Mouse (Mus musculus) kidney, adult 2 months (tissue): Measurements from ENCODE around the gene Pi4ka. TPM values are rescaled to one million over a fixed set of nuclear protein-coding genes. Genes with fewer than 3 reads are reported as not detected.
A peak's percentile ranks its signal among the peaks of the same experiment; 100 is the strongest.

Experiments used
- DNase-seq: peaks from one replicate; pipeline ENCODE4 v3.0.0; 2021
- H3K27ac ChIP-seq: fragments of 200-500 bp; 2 replicates; pipeline ENCODE4 v1.5.1; 2012; ENCODE audit warnings: low read depth, low read length, control low read depth, inconsistent platforms; ENCODE audit not compliant: insufficient read depth
- H3K27me3 ChIP-seq: fragments of 200-500 bp; replicated peaks from 2 replicates; pipeline ENCODE4 v1.6.1; 2012; ENCODE audit warnings: mild to moderate bottlenecking, moderate library complexity, low read length, inconsistent platforms; ENCODE audit not compliant: control insufficient read depth, insufficient read depth
- H3K36me3 ChIP-seq: fragments of 200-500 bp; 2 replicates; pipeline ENCODE4 v1.6.1; 2012; ENCODE audit warnings: mild to moderate bottlenecking, moderate library complexity, low read length, inconsistent platforms; ENCODE audit not compliant: control insufficient read depth, insufficient read depth
- H3K4me1 ChIP-seq: fragments of 200-500 bp; 2 replicates; pipeline ENCODE4 v1.6.1; 2011; ENCODE audit warnings: low read length; ENCODE audit not compliant: control insufficient read depth, insufficient read depth
- H3K4me3 ChIP-seq: fragments of 200-500 bp; 2 replicates; pipeline ENCODE4 v1.5.1; 2011; ENCODE audit warnings: mild to moderate bottlenecking, low read depth, low read length, control low read depth; ENCODE audit not compliant: insufficient read depth
- CTCF ChIP-seq: fragments of 200-500 bp; conservative IDR thresholded peaks from 2 replicates; pipeline ENCODE4 v1.5.1; 2011; ENCODE audit warnings: low read depth, mild to moderate bottlenecking, control low read depth, low read length, moderate library complexity, mixed read lengths; ENCODE audit not compliant: insufficient read depth, insufficient read length
- POLR2A ChIP-seq: fragments of 200-500 bp; IDR thresholded peaks from one replicate; pipeline ENCODE4 v1.6.1; 2011; ENCODE audit warnings: low read depth, low read length, control low read depth
- WGBS: fragments of 180-500 bp; shearing (Covaris S2); methylation state at CpG from one replicate; pipeline ENCODE4 v1.1.7; 2018; 5-methylcytosine and 5-hydroxymethylcytosine counted together
- polyA plus RNA-seq: library from polyadenylated mRNA; depleted of rRNA; stranded (reverse); fragments of >200 nt; gene quantifications from 2 replicates; pipeline ENCODE4 v1.2.3, GENCODE M21; 2012

Pi4ka gene
- polyA plus RNA-seq, 1 experiment: 124 TPM

- TF ChIP-seq POLR2A (no peak), CTCF (peak; percentile 91)
- WGBS: 1% methylated on average over 62 of the region's 62 CpGs
- H3K4me3 ChIP-seq: peak overlapping the region; percentile 61
- no peaks in the 10 kb centered on the region for H3K4me1 ChIP-seq
- H3K27me3 ChIP-seq: no peaks in the 10 kb centered on the region
- DNase-seq: peak; percentile 96
- H3K27ac ChIP-seq: peak overlapping the region; percentile 26; the same call in 1 of the 2 replicates
- H3K36me3 ChIP-seq: no peaks in the 10 kb centered on the region; the same call in 1 of the 2 replicates
These were observed 129.7 kb downstream of the Pi4ka start for GRCm38 (mm10) chr16:17276164-17277151.

GRCm38 (mm10) chr16:17275721-17276120 lies 130.4 kb downstream of the Pi4ka start, which contains the start of gene Tmem191c:
Gene Tmem191c, plus strand, starts transcription at chr16:17276077.
- H3K27me3 ChIP-seq: no peaks in the 10 kb centered on the region
- WGBS: 59% methylated on average over 7 of the region's 7 CpGs
- peak within 1 kb of the TSS; percentile 61 for H3K4me3 ChIP-seq
- DNase-seq: no peak
- no peaks in the 10 kb centered on the region for H3K4me1 ChIP-seq
- peak within 1 kb of the TSS; percentile 26; the same call in 1 of the 2 replicates for H3K27ac ChIP-seq
- TF ChIP-seq POLR2A: no peak
- no peaks in the 10 kb centered on the region; the same call in 1 of the 2 replicates for H3K36me3 ChIP-seq

GRCm38 (mm10) chr16:17271856-17272255 lies 134.3 kb downstream of the Pi4ka start:
- Histone ChIP-seq H3K4me1 (no peaks in the 10 kb centered on the region), H3K36me3 (no peaks in the 10 kb centered on the region), H3K4me3 (no peak overlapping the region), H3K27ac (no peak overlapping the region), H3K27me3 (no peaks in the 10 kb centered on the region)
- no peak for DNase-seq
- no peak for TF ChIP-seq POLR2A
- no peak for TF ChIP-seq CTCF
- WGBS: 76% methylated on average over 6 of the region's 6 CpGs

GRCm38 (mm10) chr16:17271124-17271523 lies 135.0 kb downstream of the Pi4ka start:
- no peaks in the 10 kb centered on the region for H3K36me3 ChIP-seq
- DNase-seq: peak; percentile 72
- 76% methylated on average over 4 of the region's 4 CpGs for WGBS
- no peaks in the 10 kb centered on the region for H3K4me1 ChIP-seq
- no peak for TF ChIP-seq POLR2A
- TF ChIP-seq CTCF: peak; percentile 30; the same call in 1 of the 2 replicates
- H3K4me3 ChIP-seq: no peak overlapping the region
- H3K27ac ChIP-seq: no peak overlapping the region
- H3K27me3 ChIP-seq: no peaks in the 10 kb centered on the region

- Histone ChIP-seq H3K4me3 (no peak overlapping the region), H3K27ac (no peak overlapping the region), H3K4me1 (no peaks in the 10 kb centered on the region), H3K27me3 (no peaks in the 10 kb centered on the region), H3K36me3 (no peaks in the 10 kb centered on the region)
- TF ChIP-seq POLR2A: no peak
- no peak for TF ChIP-seq CTCF
- DNase-seq: no peak
- 91% methylated on average over 5 of the region's 5 CpGs for WGBS
These were observed 136.2 kb downstream of the Pi4ka start for GRCm38 (mm10) chr16:17269872-17270271.

GRCm38 (mm10) chr16:17267937-17268336 lies 138.2 kb downstream of the Pi4ka start:
- H3K27me3 ChIP-seq: no peaks in the 10 kb centered on the region
- 72% methylated on average over 5 of the region's 5 CpGs for WGBS
- no peaks in the 10 kb centered on the region for H3K4me1 ChIP-seq
- no peaks in the 10 kb centered on the region for H3K36me3 ChIP-seq
- no peak overlapping the region for H3K4me3 ChIP-seq
- no peak for DNase-seq
- TF ChIP-seq CTCF: no peak
- no peak for TF ChIP-seq POLR2A
- no peak overlapping the region for H3K27ac ChIP-seq

GRCm38 (mm10) chr16:17266113-17266512 lies 140.0 kb downstream of the Pi4ka start:
- no peaks in the 10 kb centered on the region for H3K4me1 ChIP-seq
- WGBS: 70% methylated on average over 3 of the region's 3 CpGs
- no peak overlapping the region for H3K27ac ChIP-seq
- H3K4me3 ChIP-seq: no peak overlapping the region
- DNase-seq: no peak
- no peak for TF ChIP-seq POLR2A
- TF ChIP-seq CTCF: no peak
- no peaks in the 10 kb centered on the region for H3K36me3 ChIP-seq
- no peaks in the 10 kb centered on the region for H3K27me3 ChIP-seq
